Mouse (Mus musculus) Muller cell, postnatal 12 days (primary cell): Measurements from ENCODE around the gene Mrps34.

Experiments
- DNase-seq: peaks from one replicate; pipeline ENCODE4 v3.0.0-alpha.2; 2015; ENCODE audit errors: inconsistent ontology term

Mrps34 gene

GRCm38 (mm10) chr17:24881738-24882440 lies 13.0 kb upstream of the Mrps34 start:
- DNase-seq, result peak; percentile 26

GRCm38 (mm10) chr17:24884391-24884790 lies 10.5 kb upstream of the Mrps34 start:
- no peak for DNase-seq

- no peak for DNase-seq
Measured at GRCm38 (mm10) chr17:24885356-24886133, 9.4 kb upstream of the Mrps34 start.

GRCm38 (mm10) chr17:24886134-24886931 lies 8.6 kb upstream of the Mrps34 start, which contains the start of the genes Nubp2 and Spsb3:
Gene Nubp2, minus strand, starts transcription at chr17:24886349.
Gene Spsb3, plus strand, starts transcription at chr17:24886643.
- peak; percentile 100 for DNase-seq

- DNase-seq, result no peak
Measured at GRCm38 (mm10) chr17:24886932-24887271, 8.0 kb upstream of the Mrps34 start.

GRCm38 (mm10) chr17:24887291-24888080 lies 7.4 kb upstream of the Mrps34 start:
- peak; percentile 63 for DNase-seq

- no peak for DNase-seq
Measured at GRCm38 (mm10) chr17:24888862-24889261, 6.1 kb upstream of the Mrps34 start.

GRCm38 (mm10) chr17:24890151-24891092 lies 4.5 kb upstream of the Mrps34 start:
- DNase-seq, result no peak

- no peak for DNase-seq
Measured at GRCm38 (mm10) chr17:24891321-24891720, 3.6 kb upstream of the Mrps34 start.

GRCm38 (mm10) chr17:24892785-24893184 lies 2.1 kb upstream of the Mrps34 start:
- DNase-seq, result peak; percentile 7

GRCm38 (mm10) chr17:24893276-24893675 lies 1.6 kb upstream of the Mrps34 start:
- no peak for DNase-seq

- peak; percentile 8 for DNase-seq
Measured at GRCm38 (mm10) chr17:24894061-24894994, 588 bp upstream of the Mrps34 start.

- DNase-seq, result peak; percentile 71
Measured at GRCm38 (mm10) chr17:24895571-24896240, 790 bp downstream of the Mrps34 start.

GRCm38 (mm10) chr17:24896241-24896992 lies 1.5 kb downstream of the Mrps34 start, which contains the start of gene Nme3:
Gene Nme3, plus strand, starts transcription at chr17:24896500.
- DNase-seq, result peak; percentile 80

GRCm38 (mm10) chr17:24896993-24897269 lies 2.0 kb downstream of the Mrps34 start:
- DNase-seq, result peak; percentile 10

- no peak for DNase-seq
Measured at GRCm38 (mm10) chr17:24897600-24897999, 2.7 kb downstream of the Mrps34 start.

- DNase-seq, result no peak
Measured at GRCm38 (mm10) chr17:24898041-24898854, 3.3 kb downstream of the Mrps34 start.
